Mouse (Mus musculus) liver, adult 2 months (tissue): Measurements from ENCODE around the gene Pelo.

ENCODE experiments used
- CTCF ChIP-seq: fragments of 200-500 bp; IDR thresholded peaks from 2 replicates; pipeline ENCODE4 v1.5.1; 2011; ENCODE audit warnings: low read depth, low read length, control low read depth
- POLR2A ChIP-seq: fragments of 200-500 bp; IDR thresholded peaks from 2 replicates; pipeline ENCODE4 v1.6.1; 2011; ENCODE audit warnings: low read length, control low read depth; ENCODE audit not compliant: insufficient read depth; ENCODE audit errors: extremely low read depth

DNA sequence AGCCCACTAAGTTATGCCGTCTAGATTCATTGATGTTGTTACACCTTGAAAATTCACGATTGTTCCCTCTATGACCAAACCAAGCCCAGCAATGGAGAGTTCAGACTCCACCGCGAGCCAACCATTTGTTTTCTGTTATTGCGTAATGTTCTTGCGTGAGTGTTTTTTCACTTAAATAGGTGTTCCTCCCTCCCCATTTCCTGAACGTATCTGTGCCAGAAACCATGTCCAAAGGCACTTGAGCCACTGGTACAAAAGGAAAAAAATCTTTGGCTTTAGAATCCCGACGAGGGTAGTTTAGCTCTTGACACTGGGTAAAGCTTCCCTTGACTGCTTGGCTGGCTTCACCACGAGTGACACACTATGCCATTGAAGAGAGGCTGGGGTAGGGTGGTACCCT, 16.2 kb upstream of the Pelo start:
- TF ChIP-seq CTCF (no peak), POLR2A (no peak)
